Comparison of ENCODE assay signal across 25 mouse cellular contexts in genomic region chr10:93655428-93655827, GRCm38 (mm10). TPM values are rescaled to one million over a fixed set of nuclear protein-coding genes. Genes with fewer than 3 reads are reported as not detected.
DNase-seq lines count a peak whose midpoint lies in the region; ATAC-seq and TF ChIP-seq lines count a peak whose summit lies in the region.
"Had no signal": no experiment of that assay in that cellular context is flagged by ENCODE, and none has a peak within 500 bp of the region (broad histone marks: within the 10 kb centered on the region; RNA-seq: fewer than 3 reads in every experiment).

No protein-coding gene starts in this region.

- ATAC-seq in kidney, postnatal 0 days (replicated peaks; ENCODE audit: low FRiP score, low read depth) = no peak
- no peak for ATAC-seq in kidney, embryonic 15.5 days (replicated peaks; ENCODE audit: low FRiP score)
- ATAC-seq in lung, embryonic 14.5 days (ENCODE audit: insufficient read depth) = no peak
- peak; percentile 55; the same call in 1 of the 2 replicates for ATAC-seq in megakaryocyte-erythroid progenitor cell, adult 5-6 weeks (replicated peaks; ENCODE audit: low FRiP score, low TSS enrichment, poor library complexity, severe bottlenecking)
- ATAC-seq: forebrain, embryonic 14.5 days; midbrain, embryonic 15.5 days had no signal

- no peaks in the 10 kb centered on the region for H3K9me3 ChIP-seq in kidney, postnatal 0 days (replicated peaks; ENCODE audit: low read length)
- H3K9me3 ChIP-seq in kidney, embryonic 15.5 days (replicated peaks) = no peaks in the 10 kb centered on the region
- H3K9me3 ChIP-seq in lung, embryonic 14.5 days (ENCODE audit: low read depth, low read length) = no peaks in the 10 kb centered on the region
- H3K9me3 ChIP-seq: G1E; limb, embryonic 15.5 days; midbrain, embryonic 15.5 days; stomach, embryonic 15.5 days had no signal

- peak; percentile 1 for DNase-seq in cerebellum, adult 11-12 months
- DNase-seq in cerebellum, adult 9-10 months = no peak
- DNase-seq in kidney, postnatal 0 days (ENCODE audit: low spot score) = no peak
- peak; percentile 27 for DNase-seq in lung, embryonic 14.5 days
- DNase-seq in lung, postnatal 25 days (ENCODE audit: low spot score) = no peak
- DNase-seq in urinary bladder, postnatal 14 days (ENCODE audit: low spot score) = no peak
- DNase-seq: adrenal gland, adult 8-10 months; cerebellum, adult 8-10 months; cerebellum, postnatal 36 days; gastrocnemius, postnatal 36 days; kidney, adult 11 months; kidney, postnatal 36 days; layer of hippocampus, postnatal 36 days; left cerebral cortex, postnatal 4 days; lung, postnatal 4 days; right cerebral cortex, postnatal 25 days; thymus, postnatal 14 days had no signal

- H3K9ac ChIP-seq in kidney, postnatal 0 days (ENCODE audit: low read depth, low read length) = no peak overlapping the region
- no peak overlapping the region for H3K9ac ChIP-seq in kidney, embryonic 15.5 days
- no peak overlapping the region for H3K9ac ChIP-seq in lung, embryonic 14.5 days
- H3K9ac ChIP-seq: limb, embryonic 15.5 days; midbrain, embryonic 15.5 days; stomach, embryonic 15.5 days had no signal

- whole genome bisulfite sequencing in kidney, postnatal 0 days = 80% methylated on average over 15 of the region's 15 CpGs
- WGBS in kidney, embryonic 15.5 days = 75% methylated on average over 15 of the region's 15 CpGs
- 69% methylated on average over 15 of the region's 15 CpGs for WGBS in lung, embryonic 14.5 days

- TF ChIP-seq CTCF in kidney, postnatal 0 days (IDR thresholded peaks at IDR 0.05; ENCODE audit: low read depth) = peak; percentile 19; the same call in 1 of the 2 replicates
- TF ChIP-seq CTCF in lung, embryonic 14.5 days (IDR thresholded peaks at IDR 0.05; ENCODE audit: low read depth) = peak; percentile 31

- no peaks in the 10 kb centered on the region for H3K4me1 ChIP-seq in kidney, postnatal 0 days (replicated peaks; ENCODE audit: insufficient read depth, low read length)
- no peaks in the 10 kb centered on the region for H3K4me1 ChIP-seq in kidney, embryonic 15.5 days
- H3K4me1 ChIP-seq in lung, embryonic 14.5 days (ENCODE audit: insufficient read depth) = no peaks in the 10 kb centered on the region
- H3K4me1 ChIP-seq: limb, embryonic 15.5 days; midbrain, embryonic 15.5 days; stomach, embryonic 15.5 days had no signal

- H3K4me3 ChIP-seq in kidney, postnatal 0 days (replicated peaks; ENCODE audit: low read depth, low read length) = no peak overlapping the region
- no peak overlapping the region for H3K4me3 ChIP-seq in kidney, embryonic 15.5 days (replicated peaks)
- no peak overlapping the region for H3K4me3 ChIP-seq in lung, embryonic 14.5 days (ENCODE audit: low read depth, low read length)
- H3K4me3 ChIP-seq: limb, embryonic 15.5 days; midbrain, embryonic 15.5 days; stomach, embryonic 15.5 days had no signal

- no peaks in the 10 kb centered on the region for H3K27me3 ChIP-seq in kidney, postnatal 0 days (ENCODE audit: insufficient read depth, low read length)
- H3K27me3 ChIP-seq in kidney, embryonic 15.5 days = no peaks in the 10 kb centered on the region
- peaks cover 2% of the 10 kb centered on the region; the same call in 1 of the 2 replicates for H3K27me3 ChIP-seq in lung, embryonic 14.5 days (ENCODE audit: insufficient read depth, low read length)
- H3K27me3 ChIP-seq: limb, embryonic 15.5 days; midbrain, embryonic 15.5 days; stomach, embryonic 15.5 days had no signal

- no peak overlapping the region for H3K27ac ChIP-seq in kidney, postnatal 0 days
- no peak overlapping the region for H3K27ac ChIP-seq in kidney, embryonic 15.5 days
- no peak overlapping the region for H3K27ac ChIP-seq in lung, embryonic 14.5 days (ENCODE audit: low read depth)
- H3K27ac ChIP-seq: limb, embryonic 15.5 days; midbrain, embryonic 15.5 days; stomach, embryonic 15.5 days had no signal

- no peak overlapping the region for H3K4me2 ChIP-seq in kidney, postnatal 0 days (ENCODE audit: low read length)
- H3K4me2 ChIP-seq in kidney, embryonic 15.5 days = no peak overlapping the region
- H3K4me2 ChIP-seq in lung, embryonic 14.5 days = no peak overlapping the region
- H3K4me2 ChIP-seq: limb, embryonic 15.5 days; midbrain, embryonic 15.5 days; stomach, embryonic 15.5 days had no signal

- no peaks in the 10 kb centered on the region for H3K36me3 ChIP-seq in kidney, postnatal 0 days (ENCODE audit: insufficient read depth, low read length)
- H3K36me3 ChIP-seq in kidney, embryonic 15.5 days = no peaks in the 10 kb centered on the region
- H3K36me3 ChIP-seq in lung, embryonic 14.5 days (ENCODE audit: insufficient read depth) = no peaks in the 10 kb centered on the region
- H3K36me3 ChIP-seq: G1E; limb, embryonic 15.5 days; midbrain, embryonic 15.5 days; stomach, embryonic 15.5 days had no signal

RNA-seq across cellular contexts. Expression of gene Ntn4, which starts 14.9 kb away (rescaled TPM):
- 1.1 and 1.4 TPM in 2 replicates for polyA plus RNA-seq in kidney, postnatal 0 days (2015; fragmentation: Nextera tagmentation; extraction: Ambion mirVana)
- polyA plus RNA-seq in kidney, embryonic 15.5 days (2015; fragmentation: Nextera tagmentation; extraction: Ambion mirVana) = 0.69 and 0.93 TPM in 2 replicates
- polyA plus RNA-seq in lung, embryonic 14.5 days (2014; fragmentation: Nextera tagmentation; extraction: Ambion mirVana) = 0.76 and 0.92 TPM in 2 replicates
- total RNA-seq in megakaryocyte-erythroid progenitor cell, adult 5-6 weeks (2014; fragmentation: Nextera tagmentation) = 14.0 and 14.9 TPM in 2 replicates
- total RNA-seq in megakaryocyte-erythroid progenitor cell, adult 5-6 weeks (2017) = 8.7 and 24.8 TPM in 2 replicates
- total RNA-seq: neutrophil, adult 5-6 weeks had no signal
- polyA plus RNA-seq: G1E had no signal

Comparison
In these comparisons a context has a peak if more than half of its experiments do, and no peak if none do; other contexts are left out.
1. DNase-seq: peak in cerebellum, adult 11-12 months (single experiment) and lung, embryonic 14.5 days (single experiment); none in cerebellum, adult 9-10 months (single experiment), kidney, postnatal 0 days (single experiment), lung, postnatal 25 days (single experiment) and urinary bladder, postnatal 14 days (single experiment).